Mouse (Mus musculus): ENCODE measurements around the gene Noc2l. TPM values are rescaled to one million over a fixed set of nuclear protein-coding genes. Genes with fewer than 3 reads are reported as not detected.

Noc2l gene
- total RNA-seq, 2 experiments from 2014 or later = 70.7 to 72.1 TPM

DNA sequence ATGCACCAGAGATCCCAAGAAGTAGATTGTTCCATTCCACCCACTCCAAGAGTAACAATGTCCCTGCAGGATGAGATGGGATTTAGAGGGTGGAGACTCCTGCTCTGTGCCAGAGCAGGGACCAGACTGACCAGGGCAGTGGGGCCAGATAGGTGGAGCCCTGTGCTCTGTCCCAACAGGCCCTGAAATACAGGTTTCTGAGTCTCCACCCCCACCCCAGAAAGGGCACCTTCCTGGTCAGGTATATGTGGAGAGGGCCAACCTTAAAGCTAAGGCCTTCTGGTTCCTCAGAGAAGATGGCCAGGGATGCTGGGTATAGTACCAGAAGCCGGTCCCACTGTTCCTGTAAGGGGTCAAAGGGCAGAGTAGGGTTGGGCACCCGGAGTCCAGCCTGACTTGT is 11.5 kb upstream of the Noc2l start:
- Histone ChIP-seq H3K27ac (no peak overlapping the region), H3K4me3 (no peak overlapping the region)
- TF ChIP-seq CTCF (conservative IDR thresholded peaks at IDR 0.05) = no peak
- DNase-seq (ENCODE audit: low spot score in 2 of 2) = no peak

DNA sequence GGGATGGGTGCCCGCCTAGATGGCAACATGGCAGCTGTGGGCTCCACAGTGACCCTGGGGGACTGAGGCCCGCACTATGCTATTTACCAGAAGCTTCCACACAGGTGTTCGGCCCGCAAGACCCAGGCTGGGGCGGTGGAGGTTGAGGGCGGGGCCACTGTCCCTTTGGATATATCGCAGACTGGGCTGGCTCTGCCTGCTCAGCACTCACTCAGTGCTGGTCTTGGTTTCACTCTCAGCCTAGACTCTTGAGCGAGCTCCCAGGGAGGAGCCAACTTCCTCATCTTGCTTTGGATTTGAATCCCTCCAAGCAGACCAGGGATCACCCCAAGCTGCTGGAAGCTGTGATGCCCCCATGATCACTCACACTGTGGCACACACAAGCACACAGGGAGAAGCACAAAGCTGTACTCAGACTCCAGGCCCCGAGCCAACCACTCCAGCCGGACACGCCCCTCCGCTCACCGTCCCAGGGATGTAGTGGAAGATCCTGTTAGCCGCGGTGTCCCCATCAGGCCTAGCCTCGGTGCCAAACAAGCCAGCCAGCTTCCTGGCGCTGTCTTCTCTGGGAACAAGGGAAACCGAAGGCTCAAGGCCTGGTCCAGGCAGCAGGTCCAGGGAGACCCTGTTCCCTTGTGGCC is 7.9 kb upstream of the Noc2l start:
- Histone ChIP-seq H3K4me3 (no peak overlapping the region), H3K27ac (no peak overlapping the region)
- no peak for DNase-seq (ENCODE audit: low spot score in 2 of 2)
- TF ChIP-seq CTCF (conservative IDR thresholded peaks at IDR 0.05) = no peak

DNA sequence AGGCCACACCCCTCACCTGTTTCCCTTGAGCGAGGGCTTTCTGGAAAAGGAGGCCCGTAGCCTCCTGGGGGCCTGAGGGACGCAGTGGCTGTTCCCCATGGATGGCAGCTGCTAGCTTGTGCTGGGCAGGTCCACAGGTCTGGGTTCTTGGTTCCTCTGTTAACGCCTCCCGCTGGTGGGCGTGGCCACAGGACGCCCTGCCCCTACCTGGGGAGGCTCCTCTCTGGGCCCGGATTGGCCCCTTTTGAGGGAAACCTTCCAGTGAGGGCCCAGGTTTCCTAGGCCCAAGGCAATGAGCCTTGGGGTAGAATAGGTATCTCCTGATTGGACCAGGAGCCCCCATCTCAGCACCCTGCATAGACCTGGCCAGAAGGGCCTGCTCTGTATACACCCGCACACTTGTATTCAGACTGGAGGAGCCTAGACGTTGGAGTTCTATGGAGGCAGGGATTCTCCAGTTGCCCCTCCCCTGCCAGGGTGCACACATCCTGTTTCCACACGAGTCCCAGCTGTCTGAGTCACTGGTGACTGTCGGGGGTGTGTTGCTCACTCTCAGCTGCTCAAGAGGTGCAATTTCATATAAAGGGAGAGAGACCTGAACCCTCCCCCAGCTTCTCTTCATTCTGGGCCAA is 7.3 kb upstream of the Noc2l start:
- Histone ChIP-seq H3K27ac (no peak overlapping the region), H3K4me3 (no peak overlapping the region)
- DNase-seq (ENCODE audit: low spot score in 2 of 2) = peak in 1 of 2 experiments; percentile 58
- no peak for TF ChIP-seq CTCF (conservative IDR thresholded peaks at IDR 0.05)

DNA sequence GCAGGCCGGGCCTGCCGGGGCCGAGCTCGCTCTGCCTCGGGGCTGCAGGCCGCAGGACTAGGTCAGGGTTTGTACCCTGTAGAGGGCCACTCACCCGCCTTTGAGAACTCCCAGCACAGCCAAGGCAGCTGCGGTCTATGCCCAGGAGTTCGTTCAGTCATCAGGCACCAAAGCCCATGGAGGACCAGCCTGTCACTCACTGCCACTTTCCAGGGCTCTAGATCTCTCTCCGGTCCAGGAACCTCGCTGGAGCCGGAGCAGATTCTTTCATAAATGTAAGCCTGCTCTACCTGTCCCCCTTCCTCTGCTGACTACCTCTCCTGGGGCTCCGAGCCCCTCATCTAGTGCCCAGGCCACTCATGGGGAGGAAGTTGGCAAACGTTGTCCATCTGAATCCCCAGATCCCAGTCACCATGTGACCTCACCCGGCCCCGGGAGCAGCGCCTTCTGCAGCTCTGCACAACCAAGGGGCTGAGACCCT is 1.7 kb upstream of the Noc2l start:
- H3K27ac ChIP-seq = peak overlapping the region; percentile 95
- no peak for DNase-seq (ENCODE audit: low spot score in 2 of 2)
- TF ChIP-seq CTCF (conservative IDR thresholded peaks at IDR 0.05) = no peak
- peak overlapping the region; percentile 73 for H3K4me3 ChIP-seq

DNA sequence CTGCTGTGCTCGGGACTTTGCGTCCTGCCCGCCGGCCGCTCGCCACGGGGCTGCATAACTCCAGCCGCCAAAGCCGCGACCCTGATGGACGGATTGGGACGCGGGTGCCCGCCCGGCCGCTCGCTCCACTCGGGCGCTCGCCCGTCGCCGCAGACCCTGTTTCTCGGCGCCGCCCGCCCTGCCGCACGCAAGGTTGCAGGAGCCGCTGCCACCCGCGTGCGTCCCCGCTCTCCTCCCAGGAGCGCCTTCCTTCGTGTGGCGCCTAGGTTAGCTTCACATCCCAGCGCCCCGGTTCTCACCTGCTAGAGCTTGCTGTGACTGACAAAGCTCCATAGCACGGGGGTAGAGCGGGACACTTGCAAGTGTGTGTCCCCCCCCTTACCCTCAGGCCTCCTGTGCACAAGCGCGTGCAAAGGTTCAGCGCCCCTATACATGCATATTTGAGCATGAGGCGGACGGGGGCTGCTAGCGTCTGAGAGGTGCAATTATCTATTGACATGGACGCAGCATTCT is 1.1 kb upstream of the Noc2l start, which contains the start of gene Plekhn1:
Gene Plekhn1, minus strand, starts transcription at position 157 of the 513 bp plus-strand sequence.
- TF ChIP-seq CTCF (conservative IDR thresholded peaks at IDR 0.05) = no peak
- H3K4me3 ChIP-seq = peak within 1 kb of the TSS; percentile 73
- H3K27ac ChIP-seq = peak within 1 kb of the TSS; percentile 95
- peak; percentile 50 to 73 for DNase-seq (ENCODE audit: low spot score in 2 of 2)

DNA sequence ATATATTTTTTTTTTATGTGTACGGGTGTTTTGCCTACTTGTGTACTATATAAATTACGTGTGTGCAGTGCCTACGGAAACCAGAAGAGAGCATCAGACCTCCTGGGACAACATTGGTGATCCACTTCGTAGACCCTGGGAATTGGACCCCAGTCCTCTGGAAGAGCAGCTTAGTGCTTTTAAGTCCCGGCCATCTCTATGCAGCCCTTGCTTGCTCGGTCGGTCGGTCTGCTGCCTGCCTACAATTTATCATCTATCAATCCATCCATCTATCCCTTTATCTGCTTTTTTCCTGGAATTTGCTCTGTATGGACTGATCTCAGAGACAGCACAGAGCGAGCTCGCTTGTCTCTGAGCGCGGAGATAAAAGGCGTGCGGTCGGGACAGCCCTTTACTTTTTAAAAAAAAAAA is 445 bp upstream of the Noc2l start:
- Histone ChIP-seq H3K27ac (peak overlapping the region; percentile 86), H3K4me3 (peak overlapping the region; percentile 73)
- no peak for DNase-seq (ENCODE audit: low spot score in 2 of 2)
- peak; percentile 36; the same call in 1 of the 2 replicates for TF ChIP-seq CTCF (conservative IDR thresholded peaks at IDR 0.05)

GRCm38 (mm10) chr4:156236651-156237447 is 1.0 kb downstream of the Noc2l start:
- peak overlapping the region; percentile 23 for H3K4me3 ChIP-seq
- TF ChIP-seq CTCF (conservative IDR thresholded peaks at IDR 0.05) = no peak
- DNase-seq (ENCODE audit: low spot score in 2 of 2) = no peak
- no peak overlapping the region for H3K27ac ChIP-seq

DNA sequence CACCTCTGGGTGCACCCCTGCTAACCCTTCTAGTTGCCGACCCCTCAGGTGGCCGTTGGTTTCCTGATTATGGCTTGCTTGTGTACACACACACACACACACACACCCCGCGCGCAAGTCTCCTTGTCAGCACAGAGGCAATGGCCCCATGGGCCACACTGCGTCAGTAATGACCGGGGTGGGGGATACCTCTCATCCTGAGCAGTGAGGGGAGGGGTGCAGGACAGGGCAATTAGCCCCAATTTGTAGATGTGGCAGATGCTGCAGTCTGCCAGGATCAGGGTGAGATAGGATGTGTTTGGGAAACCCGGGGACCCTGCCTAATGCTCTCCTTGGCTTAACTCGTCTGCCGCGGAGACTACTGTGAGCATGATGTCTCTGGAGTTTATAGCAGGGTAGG is 13.8 kb downstream of the Noc2l start:
- DNase-seq (ENCODE audit: low spot score in 2 of 2) = no peak
- TF ChIP-seq CTCF (conservative IDR thresholded peaks at IDR 0.05) = no peak
- no peak overlapping the region for H3K4me3 ChIP-seq
- H3K27ac ChIP-seq = no peak overlapping the region

GRCm38 (mm10) chr4:156251081-156251480 is 15.3 kb downstream of the Noc2l start:
- DNase-seq (ENCODE audit: low spot score in 2 of 2) = no peak
- no peak for TF ChIP-seq CTCF (conservative IDR thresholded peaks at IDR 0.05)
- Histone ChIP-seq H3K27ac (no peak overlapping the region), H3K4me3 (no peak overlapping the region)

- no peak for DNase-seq (ENCODE audit: low spot score in 2 of 2)
- no peak overlapping the region for H3K4me3 ChIP-seq
- H3K27ac ChIP-seq = no peak overlapping the region
- TF ChIP-seq CTCF (conservative IDR thresholded peaks at IDR 0.05) = no peak
Measured at GRCm38 (mm10) chr4:156252140-156252539, 16.3 kb downstream of the Noc2l start.

GRCm38 (mm10) chr4:156252619-156253018 is 16.8 kb downstream of the Noc2l start:
- no peak for TF ChIP-seq CTCF (conservative IDR thresholded peaks at IDR 0.05)
- no peak for DNase-seq (ENCODE audit: low spot score in 2 of 2)
- H3K27ac ChIP-seq = no peak overlapping the region
- H3K4me3 ChIP-seq = no peak overlapping the region

GRCm38 (mm10) chr4:156253043-156253442 is 17.2 kb downstream of the Noc2l start:
- Histone ChIP-seq H3K27ac (no peak overlapping the region), H3K4me3 (no peak overlapping the region)
- no peak for TF ChIP-seq CTCF (conservative IDR thresholded peaks at IDR 0.05)
- DNase-seq (ENCODE audit: low spot score in 2 of 2) = no peak

Data from layer of hippocampus, adult 2 months (tissue).